Mouse (Mus musculus) frontal cortex, adult (tissue): ENCODE measurements around the gene Frmd4a.

ENCODE experiments used
- ATAC-seq: cut with Nextera tagmentation; 2 replicates; pipeline ENCODE4 v1.9.2; 2017; ENCODE audit warnings: mild to moderate bottlenecking, moderate library complexity, mixed read lengths; ENCODE audit not compliant: low TSS enrichment

Gene Frmd4a

DNA sequence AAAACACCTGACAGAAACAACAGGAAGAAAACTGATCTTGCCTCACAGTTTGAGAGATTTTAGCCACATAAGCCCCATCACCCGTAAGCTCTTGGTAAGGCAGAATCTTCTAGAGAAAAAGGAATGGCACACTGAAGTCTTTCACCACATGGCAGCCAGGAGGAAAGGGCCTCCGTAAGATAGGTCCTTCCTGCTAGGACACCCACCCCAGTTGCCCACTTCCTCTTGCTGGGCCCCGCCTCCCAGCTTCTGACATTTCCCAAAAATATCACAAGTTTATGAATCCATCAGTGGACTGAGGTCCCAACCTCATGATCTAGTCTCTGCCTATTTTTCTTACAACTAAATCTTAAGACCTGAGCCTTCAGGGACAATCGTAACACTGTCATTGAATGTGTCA is 373.6 kb downstream of the Frmd4a start:
- no peak for ATAC-seq

DNA sequence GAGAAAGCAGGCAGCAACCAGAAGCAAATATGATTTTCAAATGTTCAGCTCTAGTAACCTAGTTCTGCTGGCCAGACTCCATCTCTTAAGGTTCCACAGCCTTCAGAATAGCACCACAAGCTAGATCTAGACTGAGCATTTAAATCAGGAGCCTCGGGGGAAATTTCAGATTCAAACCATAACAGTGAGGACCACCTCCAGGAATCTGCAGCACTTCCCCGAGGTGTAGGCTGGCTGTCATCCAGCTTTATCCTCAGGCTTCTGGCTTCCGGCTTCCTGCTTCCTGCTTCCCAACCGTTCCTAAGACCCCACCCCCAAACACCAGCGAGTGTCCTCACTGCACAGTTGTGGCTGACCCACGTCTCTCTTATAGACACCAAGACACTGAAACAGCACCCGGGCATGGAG is 374.2 kb downstream of the Frmd4a start:
- ATAC-seq, result peak; percentile 83

DNA sequence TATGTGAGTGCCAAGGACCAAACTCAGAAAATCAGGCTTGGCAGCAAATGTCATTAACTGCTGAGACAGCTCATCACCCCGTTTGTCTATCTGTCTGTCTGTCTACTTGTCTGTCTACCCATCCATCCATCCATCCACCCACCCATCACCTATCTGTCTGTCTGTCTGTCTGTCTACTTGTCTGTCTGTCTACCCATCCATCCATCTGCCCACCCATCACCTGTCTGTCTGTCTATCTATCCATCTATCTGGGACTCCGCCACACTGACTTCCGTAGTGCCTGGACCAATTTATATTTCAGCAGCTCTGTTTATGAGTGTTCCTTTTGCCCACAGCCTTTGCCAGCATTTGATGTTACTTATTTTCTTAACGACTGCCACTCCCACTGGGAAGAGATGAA is 375.5 kb downstream of the Frmd4a start:
- no peak for ATAC-seq

DNA sequence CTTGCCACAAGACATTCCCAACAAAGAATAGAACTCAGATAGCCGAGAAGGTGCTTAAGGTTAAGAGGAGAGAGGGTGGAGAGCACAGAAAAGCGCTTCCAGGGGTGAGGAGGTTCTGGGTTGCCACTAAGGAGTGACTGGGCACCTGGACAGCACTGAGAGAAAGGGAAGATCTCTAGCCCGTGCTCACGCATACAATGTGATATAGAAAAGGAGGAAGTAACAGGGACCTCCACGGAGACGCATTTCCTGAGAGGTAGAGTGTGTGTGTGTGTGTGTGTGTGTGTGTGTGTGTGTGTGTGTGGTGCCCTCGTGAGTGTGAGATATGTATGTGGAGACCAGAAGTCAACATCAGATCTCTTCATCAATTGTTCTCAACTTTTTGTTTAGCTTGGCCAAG is 377.1 kb downstream of the Frmd4a start:
- no peak for ATAC-seq

DNA sequence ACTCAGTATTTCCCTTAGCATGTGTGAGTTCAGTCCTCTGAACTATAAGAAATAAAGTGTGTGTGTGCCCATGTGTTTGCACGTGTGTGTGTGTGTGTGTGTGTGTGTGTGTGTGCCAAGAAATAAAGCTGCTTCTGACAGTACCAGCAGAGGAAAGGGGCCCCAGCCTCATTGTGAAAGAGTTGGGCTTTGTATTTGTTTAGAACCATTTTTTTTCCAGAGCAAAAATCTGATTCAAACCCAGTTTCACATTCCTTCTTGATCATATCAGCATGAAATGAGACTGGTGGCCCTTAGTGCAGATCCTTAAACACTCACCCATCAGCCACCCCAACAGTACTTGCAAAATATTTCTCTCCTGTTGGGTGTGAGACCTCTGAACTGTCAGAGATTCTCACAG is 382.2 kb downstream of the Frmd4a start:
- ATAC-seq, result no peak

DNA sequence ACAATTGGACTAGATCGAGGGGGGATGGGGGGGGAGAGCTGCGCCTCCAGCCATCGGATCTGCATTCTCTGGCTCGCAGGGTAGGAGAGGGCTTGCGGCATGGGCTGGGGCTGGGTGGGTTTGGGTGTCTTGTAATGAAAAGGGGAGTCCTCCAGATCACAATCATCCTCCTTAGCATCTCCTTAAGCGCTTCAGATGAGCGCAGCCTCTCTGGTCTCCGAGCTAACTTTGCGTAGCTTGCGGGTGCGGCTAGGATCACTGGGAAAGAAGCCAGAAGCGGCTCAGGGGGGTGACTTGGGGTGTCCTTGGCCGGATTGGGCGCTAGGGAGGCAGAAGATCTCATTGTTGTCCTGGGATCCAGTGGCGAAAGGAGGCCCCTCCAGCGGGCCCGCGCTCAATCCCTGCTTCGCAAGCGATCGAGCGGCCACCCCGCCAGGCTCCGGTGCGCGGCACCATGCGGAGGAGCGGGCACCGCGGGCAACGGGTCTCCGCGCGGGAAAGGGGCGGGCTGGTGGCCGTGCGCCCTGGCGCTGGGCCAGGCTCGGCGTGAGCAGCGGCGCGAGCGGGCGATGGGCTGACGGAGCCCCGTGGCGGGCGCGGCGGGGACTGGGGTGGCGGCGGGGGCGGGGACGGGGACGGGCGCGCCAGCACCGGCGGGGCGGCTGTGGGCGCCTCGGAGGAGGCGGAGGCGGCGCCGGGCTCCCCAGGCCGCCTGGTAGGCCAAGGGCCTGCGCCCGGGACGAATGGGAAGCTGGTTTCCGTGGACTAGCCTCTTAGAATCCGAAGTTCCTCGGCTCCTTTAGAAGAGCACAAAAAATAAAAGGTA is 383.5 kb downstream of the Frmd4a start:
- ATAC-seq, result peak; percentile 41; the same call in 1 of the 2 replicates

DNA sequence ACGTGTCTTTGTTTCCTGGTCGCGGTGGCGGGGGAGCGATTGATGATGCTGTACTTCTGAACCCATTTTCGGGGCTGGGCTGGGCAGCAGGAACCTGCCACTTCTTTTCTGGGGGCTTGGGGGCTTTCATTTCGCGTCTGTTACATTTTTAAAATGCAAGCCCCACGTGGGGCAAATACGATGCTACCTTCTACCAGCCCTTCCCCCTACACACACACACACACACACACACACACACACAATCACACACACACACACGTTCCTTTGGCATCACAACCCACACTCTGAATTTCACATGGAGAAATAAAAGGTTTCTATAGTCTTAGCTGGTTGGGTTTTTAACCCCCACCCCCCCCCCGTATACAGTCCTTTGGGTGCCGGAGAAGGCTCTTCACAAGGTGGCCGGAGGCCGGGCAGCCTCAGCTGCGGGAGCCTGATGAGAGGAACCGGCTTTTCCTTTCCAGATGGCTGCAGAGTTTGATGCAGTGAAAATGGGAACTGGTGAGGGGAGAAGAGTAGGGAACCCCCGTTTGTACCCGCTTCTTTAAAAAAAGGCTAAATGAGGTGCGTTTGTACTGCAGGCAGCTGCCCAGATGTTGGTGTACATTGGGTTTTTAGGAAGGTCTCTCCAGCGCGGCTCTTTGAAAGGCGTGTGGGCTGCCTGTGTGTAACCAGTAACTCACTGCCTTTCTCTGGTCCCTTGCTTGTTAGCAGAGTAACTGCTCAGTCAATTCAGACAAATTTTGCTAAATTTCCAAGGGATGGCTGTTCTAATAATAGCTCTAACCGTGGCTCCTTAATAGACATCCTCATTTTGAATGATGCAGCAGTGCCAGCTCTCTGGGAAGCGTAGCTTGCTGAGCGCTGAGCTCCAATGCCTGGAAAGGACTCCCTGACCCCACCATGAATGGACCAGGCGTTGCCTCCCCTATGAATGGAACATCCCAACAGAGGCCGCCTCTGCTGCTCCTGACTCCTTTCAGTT is 384.4 kb downstream of the Frmd4a start:
- ATAC-seq, result peak; percentile 60

DNA sequence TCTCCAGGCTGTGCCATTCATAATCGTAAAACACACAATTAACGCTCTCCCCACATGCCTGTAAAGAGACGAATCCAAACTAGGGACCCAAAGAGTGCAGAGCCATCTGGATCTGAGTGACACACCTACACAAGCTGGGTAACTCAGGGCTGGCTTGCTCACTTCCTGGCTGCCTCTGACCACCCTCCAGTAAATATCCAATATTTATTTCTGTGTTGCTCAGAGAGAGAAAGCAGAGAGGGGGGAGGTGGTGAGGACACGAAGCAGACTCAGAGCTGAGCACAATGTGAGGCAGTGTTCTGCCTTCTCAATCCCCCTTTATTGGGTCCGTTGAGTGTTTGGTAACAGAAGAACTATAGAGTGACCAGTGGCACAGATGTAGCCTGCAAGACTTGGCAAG is 389.5 kb downstream of the Frmd4a start:
- ATAC-seq, result peak; percentile 62

DNA sequence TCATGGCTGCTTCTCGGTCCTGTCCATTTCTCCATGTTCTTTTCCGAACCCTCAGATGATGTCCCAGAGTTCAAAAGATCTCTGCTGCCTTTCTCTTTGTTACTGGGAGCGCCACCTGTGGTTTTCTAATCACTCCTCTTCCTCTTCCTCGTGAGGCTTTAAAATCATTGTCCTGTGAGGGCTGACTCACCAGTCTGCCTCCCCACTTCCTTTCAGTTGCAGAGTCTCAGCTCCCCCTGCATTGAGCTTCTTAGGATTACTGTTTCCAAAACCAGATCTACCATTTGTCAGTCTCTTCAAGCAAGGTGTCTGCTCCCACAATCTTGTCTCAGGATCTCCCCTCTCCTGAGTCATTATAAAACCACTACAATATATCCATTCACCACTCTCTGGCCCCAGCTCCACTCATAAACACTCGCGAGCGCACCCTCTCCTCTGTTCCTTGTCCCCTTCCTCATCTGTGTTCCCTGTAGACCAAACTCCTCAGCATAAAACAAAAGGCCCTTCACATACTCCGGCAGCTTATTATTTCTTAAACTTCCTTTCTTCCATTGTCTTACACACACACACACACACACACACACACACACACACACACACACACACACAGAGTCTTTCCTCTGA is 392.4 kb downstream of the Frmd4a start:
- no peak for ATAC-seq

DNA sequence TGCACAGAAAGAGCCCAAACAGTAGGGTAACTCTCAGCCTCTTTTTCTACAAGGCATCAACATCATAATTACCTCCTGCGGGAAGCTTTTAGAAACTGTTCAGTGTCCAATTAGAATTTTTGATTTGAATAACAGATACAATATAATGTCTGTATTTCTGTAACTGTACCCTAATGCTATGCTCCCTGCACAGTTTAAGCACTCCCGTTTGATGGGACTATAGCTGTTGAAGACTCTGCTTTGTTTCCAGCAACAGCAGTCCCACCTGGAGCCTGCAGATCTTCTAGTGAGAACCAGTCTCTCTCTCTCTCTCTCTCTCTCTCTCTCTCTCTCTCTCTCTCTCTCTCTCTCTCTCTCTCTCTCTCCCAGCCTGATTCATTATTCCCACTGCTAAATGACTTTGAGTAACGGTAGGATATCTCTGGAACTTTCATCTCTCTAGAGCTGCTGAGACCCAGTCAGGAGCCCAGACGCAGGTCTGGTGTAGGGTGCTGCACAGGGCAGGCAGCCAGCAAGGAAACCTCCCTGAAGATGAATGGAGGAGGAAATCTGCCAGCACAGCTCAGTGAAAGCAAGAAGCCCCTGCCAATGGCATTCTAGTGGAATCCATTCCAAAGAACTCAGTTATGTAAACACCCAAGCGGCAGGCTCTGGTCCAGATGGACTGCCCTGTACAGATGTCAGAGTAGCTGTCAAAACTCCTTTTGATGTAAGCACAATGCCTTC is 395.5 kb downstream of the Frmd4a start:
- peak; percentile 59; the same call in 1 of the 2 replicates for ATAC-seq

DNA sequence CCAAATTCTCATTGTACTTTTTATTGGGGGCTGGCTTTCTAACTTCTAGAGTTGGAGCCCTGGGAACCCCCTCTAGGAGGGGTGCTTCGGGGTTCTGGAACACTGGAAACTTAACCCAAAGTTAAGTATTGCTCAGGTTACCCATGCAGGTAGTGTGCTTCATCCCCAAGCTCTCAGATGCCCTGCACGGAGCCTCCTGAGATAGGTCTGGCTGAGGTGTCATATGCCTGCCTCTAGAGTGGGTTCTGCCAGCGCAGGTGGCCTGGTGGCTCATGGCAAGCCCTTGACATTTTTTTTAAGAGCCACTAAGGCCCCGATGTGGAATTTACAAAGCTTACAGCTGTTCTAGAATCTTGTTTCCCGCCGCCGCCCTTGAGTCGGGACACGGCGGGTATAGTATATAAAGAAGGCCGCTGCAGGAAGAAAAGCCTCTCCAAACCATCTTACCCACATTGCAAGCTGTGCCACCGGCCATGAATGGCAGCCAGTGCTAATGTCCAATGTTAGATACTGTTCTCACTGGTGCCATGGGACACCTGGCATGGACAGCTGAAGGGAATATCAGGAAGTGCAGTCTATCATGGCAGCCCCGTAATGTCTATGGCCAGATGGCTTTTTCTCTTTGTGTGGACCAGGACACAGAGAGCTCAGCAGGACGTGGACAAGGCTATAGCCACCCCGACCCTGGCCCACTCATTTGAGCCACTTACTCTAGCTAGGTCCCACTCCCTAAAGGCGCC is 396.2 kb downstream of the Frmd4a start:
- no peak for ATAC-seq

DNA sequence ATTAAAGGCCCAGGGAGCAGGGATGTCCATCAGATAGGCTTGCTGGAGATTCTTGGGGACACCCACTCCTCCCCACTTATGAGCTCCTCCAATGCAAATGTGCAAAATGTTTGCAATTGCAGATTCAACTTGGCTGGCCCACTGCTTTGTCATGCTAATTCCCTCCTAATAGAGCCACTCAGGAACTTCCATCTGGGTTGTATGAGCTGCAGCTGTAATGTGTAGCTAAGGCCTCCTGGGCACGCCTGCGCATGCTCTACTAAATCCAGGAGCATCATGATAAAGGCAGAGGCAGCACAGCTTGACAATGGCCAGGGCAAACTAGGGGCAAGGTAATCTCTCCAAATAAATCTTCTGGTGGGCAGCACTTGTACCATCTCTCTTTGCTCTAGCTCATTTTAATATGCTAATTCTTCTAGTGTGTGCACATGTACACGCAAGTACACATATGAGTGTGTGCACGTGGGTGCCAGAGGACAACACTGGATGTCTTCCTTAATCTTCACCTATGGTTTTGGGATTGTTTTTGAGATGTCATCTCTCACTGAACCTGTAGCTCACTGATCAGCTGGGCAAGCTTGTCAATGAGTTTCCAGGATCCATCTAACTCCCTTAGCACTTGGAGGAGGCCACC is 403.3 kb downstream of the Frmd4a start:
- no peak for ATAC-seq

DNA sequence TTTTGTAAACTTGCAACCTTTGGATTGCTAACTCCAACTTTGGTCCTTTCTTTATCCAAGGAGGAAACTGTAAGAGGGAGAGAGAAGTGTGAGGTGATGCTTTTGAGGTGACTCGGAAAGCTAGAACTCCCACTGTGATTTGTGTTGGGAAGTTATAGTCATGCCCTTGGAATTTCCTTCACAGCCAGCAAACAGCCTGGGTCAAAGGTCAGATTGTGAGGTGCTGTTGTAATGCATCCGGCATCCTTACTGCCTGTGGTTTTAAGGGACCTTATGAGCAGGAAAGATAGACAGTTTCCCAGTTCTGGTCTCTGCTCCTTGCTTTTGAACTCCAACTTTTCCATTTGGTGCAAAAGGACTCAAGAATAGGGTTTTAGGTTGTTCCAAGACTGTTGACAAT is 404.2 kb downstream of the Frmd4a start:
- no peak for ATAC-seq

DNA sequence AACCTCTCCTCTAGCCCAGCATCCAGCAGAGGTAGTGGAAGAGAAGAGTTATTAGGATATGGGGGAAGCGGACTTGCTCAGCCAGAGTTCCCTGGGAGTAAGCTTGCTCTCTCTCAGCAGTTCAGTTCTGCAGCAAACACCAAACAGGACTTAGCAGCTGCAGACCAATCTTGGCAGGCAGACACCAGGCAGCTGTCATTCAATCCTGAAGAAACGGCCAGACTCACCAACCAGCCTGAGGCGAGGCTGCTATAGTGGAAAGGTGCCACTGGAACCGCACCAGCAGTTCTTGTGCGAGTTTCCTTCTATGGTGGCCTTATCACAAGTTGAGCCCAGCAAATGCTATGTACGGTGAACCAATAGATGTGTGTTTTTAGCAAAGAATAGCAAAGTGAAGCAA is 406.4 kb downstream of the Frmd4a start:
- ATAC-seq, result no peak

DNA sequence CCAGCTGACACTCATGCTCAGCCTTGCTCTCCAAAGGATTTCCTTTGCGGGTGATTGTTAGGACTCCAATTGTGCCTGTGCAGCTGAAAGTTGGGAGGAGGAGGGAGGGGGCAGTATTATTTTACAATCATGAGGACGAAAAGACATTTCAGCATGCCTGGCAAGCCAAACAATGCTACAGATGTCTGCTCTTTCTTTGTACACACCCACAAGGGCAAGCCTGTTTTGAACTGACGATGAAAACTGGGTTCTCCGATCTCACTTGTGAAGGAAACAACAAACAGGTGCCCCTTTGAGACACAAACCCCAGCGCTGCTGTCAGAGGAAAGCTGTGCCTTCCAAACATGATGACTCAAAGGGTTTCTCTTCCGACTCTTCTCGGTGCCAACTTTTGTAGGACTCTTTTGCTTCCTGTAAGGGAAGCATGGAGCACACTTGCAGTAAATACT is 410.9 kb downstream of the Frmd4a start:
- peak; percentile 47; the same call in 1 of the 2 replicates for ATAC-seq

DNA sequence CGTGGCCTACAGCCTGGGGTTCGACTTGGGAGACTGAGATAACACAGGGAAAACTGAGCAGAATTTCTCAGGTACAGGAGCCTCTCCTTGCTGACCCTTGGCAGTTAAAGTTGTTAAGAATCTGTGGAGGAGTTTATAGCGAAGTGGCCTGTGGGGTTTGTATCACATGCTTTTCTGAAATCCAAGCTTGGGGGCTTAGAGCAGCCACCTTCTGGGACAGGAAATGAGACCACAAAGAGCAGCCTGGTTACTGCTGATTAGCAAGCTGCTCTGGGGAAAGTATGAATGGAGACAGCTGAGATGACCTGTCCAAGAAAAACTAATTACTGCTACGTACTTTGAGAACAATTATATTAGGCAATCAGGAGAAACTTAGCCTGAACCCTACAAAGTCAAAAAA is 415.6 kb downstream of the Frmd4a start:
- ATAC-seq, result no peak

DNA sequence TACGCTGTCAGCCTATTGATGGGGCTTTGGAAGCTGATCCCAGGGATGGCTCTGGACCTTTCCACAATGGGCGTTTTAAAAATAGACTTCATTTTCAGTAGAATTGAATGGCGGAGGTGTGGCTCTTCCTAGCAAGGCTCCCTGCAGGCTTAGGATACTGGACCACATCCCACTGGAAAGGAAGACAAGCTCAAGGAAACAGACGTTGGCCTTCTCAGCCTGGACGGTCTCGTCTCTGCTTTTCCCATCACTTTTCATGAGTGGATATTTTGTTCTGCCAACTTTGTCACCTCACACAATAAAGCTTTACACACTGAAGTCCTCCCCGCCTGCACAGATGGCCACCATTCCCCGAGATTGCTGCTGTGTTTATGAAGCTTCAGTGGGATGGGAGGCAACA is 417.5 kb downstream of the Frmd4a start:
- ATAC-seq, result no peak

DNA sequence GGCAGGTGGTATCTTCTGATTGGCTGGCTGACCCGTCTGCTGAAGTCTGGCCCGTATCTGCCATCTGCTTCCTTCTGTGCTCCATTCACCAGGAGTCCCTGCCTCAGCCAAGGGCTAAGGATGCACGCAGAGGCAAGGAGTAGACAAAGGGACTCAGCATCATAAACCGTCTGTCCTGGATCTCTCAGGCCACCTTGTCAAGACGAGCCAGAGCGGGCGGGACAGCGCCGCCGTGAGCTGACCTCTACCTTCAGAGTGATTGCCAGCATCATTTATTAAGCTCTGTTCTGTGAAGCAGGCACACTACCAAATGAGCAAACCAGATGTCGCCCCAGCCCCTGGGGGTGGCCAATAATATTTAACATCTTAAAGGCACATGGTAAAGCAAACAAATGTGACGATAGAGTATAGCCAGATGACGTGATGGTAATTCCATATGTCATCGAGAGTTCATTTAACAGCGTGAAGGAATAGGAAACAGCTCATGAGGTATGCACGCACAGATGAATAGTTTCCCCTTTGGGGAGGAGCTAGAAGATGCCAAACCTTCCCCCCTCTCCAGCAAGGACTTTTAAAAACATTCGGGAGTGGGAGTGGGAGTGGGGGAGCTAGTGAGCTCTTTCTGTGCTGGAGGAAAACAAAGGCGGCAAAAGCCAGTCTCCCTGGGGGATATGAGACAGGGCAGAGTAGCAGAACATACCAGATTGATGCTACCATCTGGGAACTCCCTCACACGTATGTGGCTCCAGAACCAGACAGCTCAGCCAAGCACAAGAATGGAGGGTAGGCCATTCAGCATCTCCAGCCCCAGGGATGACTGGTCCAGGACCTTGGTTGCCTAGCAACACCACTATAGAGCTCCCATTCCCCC is 419.1 kb downstream of the Frmd4a start:
- peak; percentile 75 for ATAC-seq

DNA sequence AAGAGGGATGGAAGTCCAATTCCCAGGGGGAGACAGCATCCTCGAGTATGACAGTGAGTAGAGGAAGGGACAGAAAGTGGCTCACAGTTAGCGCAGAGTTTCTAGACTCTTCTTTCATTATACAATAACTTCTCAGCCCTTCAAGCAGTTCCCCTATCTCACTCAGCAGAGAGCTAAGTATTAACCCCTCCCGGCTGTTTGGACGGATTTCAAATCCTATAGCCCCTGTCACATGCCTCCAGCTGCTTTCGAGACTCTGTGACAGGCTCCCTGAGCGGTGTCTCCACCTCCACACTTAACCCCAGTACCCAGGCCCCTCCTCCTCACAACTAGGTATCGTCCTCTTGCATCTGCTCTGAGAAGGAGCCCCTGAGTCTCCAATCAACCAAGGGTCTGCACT is 421.2 kb downstream of the Frmd4a start:
- ATAC-seq, result no peak
